ENCODE assay signal across 12 mouse cellular contexts in genomic region chr4:101875687-101876086, GRCm38 (mm10). TPM values are rescaled to one million over a fixed set of nuclear protein-coding genes. Genes with fewer than 3 reads are reported as not detected.
DNase-seq lines count a peak whose midpoint lies in the region; ATAC-seq and TF ChIP-seq lines count a peak whose summit lies in the region.
"Not testable (repeated sequence)": the region's sequence is repeated elsewhere in the genome, so short reads cannot be mapped to it uniquely, and the experiment has no call there.
"Had no signal": no experiment of that assay in that cellular context is flagged by ENCODE, and none has a peak within 500 bp of the region (broad histone marks: within the 10 kb centered on the region; RNA-seq: fewer than 3 reads in every experiment).

No protein-coding gene starts in this region.

- not testable (repeated sequence) for H3K27me3 ChIP-seq in kidney, adult 2 months (replicated peaks; ENCODE audit: control insufficient read depth, insufficient read depth, low read length); kidney, embryonic 14.5 days (ENCODE audit: control insufficient read depth, insufficient read depth, low read length); kidney, embryonic 15.5 days; kidney, embryonic 16.5 days (ENCODE audit: insufficient read depth, low read length)

- not testable (repeated sequence) for TF ChIP-seq CTCF in kidney, adult 2 months (conservative IDR thresholded peaks at IDR 0.05; ENCODE audit: insufficient read depth, insufficient read length, low read depth, low read length)

- H3K27ac ChIP-seq in kidney, adult 2 months (ENCODE audit: insufficient read depth, low read depth, low read length); kidney, embryonic 14.5 days (ENCODE audit: low read depth, low read length); kidney, embryonic 15.5 days; kidney, embryonic 16.5 days (ENCODE audit: low read length): not testable (repeated sequence)

- H3K4me3 ChIP-seq in kidney, adult 2 months (ENCODE audit: insufficient read depth, low read depth, low read length); kidney, embryonic 14.5 days (ENCODE audit: low read length); kidney, embryonic 15.5 days (replicated peaks); kidney, embryonic 16.5 days (ENCODE audit: low read length): not testable (repeated sequence)

- H3K36me3 ChIP-seq in kidney, adult 2 months (ENCODE audit: control insufficient read depth, insufficient read depth, low read length); kidney, embryonic 14.5 days (ENCODE audit: control insufficient read depth, insufficient read depth, low read length); kidney, embryonic 15.5 days; kidney, embryonic 16.5 days (ENCODE audit: insufficient read depth, low read length): not testable (repeated sequence)

- H3K4me2 ChIP-seq in kidney, embryonic 14.5 days (replicated peaks; ENCODE audit: low read depth, low read length); kidney, embryonic 15.5 days; kidney, embryonic 16.5 days (replicated peaks; ENCODE audit: low read depth, low read length): not testable (repeated sequence)

- H3K9me3 ChIP-seq in kidney, embryonic 14.5 days (ENCODE audit: control insufficient read depth, low read length); kidney, embryonic 15.5 days (replicated peaks); kidney, embryonic 16.5 days (ENCODE audit: low read length): not testable (repeated sequence)

- DNase-seq in kidney, adult 2 months, result peak; percentile 12
- peak; percentile 6 for DNase-seq in kidney, adult 9 months

- H3K9ac ChIP-seq in kidney, embryonic 14.5 days (ENCODE audit: low read depth, low read length); kidney, embryonic 15.5 days; kidney, embryonic 16.5 days (replicated peaks; ENCODE audit: low read length): not testable (repeated sequence)

- H3K4me1 ChIP-seq in kidney, adult 2 months (ENCODE audit: control insufficient read depth, insufficient read depth, low read length); kidney, embryonic 14.5 days (ENCODE audit: control insufficient read depth, insufficient read depth, low read length); kidney, embryonic 15.5 days; kidney, embryonic 16.5 days (ENCODE audit: insufficient read depth, low read length): not testable (repeated sequence)

- peak; percentile 77; the same call in 1 of the 2 replicates for ATAC-seq in kidney, embryonic 14.5 days (ENCODE audit: low FRiP score, low TSS enrichment)
- peak; percentile 58; the same call in 1 of the 2 replicates for ATAC-seq in kidney, embryonic 15.5 days (replicated peaks; ENCODE audit: low FRiP score)
- ATAC-seq in kidney, embryonic 16.5 days (ENCODE audit: low FRiP score, low TSS enrichment), result peak; percentile 61; the same call in 1 of the 2 replicates

- 37% methylated on average over 15 of the region's 15 CpGs for WGBS in kidney, adult 2 months
- WGBS in kidney, embryonic 14.5 days, result 55% methylated on average over 15 of the region's 15 CpGs
- 54% methylated on average over 15 of the region's 15 CpGs for WGBS in kidney, embryonic 15.5 days
- WGBS in kidney, embryonic 16.5 days, result 52% methylated on average over 15 of the region's 15 CpGs

- TF ChIP-seq POLR2A in kidney, adult 2 months (IDR thresholded peaks at IDR 0.05; ENCODE audit: low read depth, low read length), result not testable (repeated sequence)

RNA-seq across cellular contexts. Expression of gene C130073F10Rik, which starts 17.9 kb away (rescaled TPM):
- not detected in 2 replicates for polyA plus RNA-seq in kidney, adult 2 months (2012; rRNA removed)
- polyA plus RNA-seq in kidney, embryonic 14.5 days (2014; fragmentation: Nextera tagmentation; extraction: Ambion mirVana), result not detected in 2 replicates
- not detected in 2 replicates for polyA plus RNA-seq in kidney, embryonic 15.5 days (2015; fragmentation: Nextera tagmentation; extraction: Ambion mirVana)
- not detected in 2 replicates for polyA plus RNA-seq in kidney, embryonic 16.5 days (2015; fragmentation: Nextera tagmentation; extraction: Ambion mirVana)
- polyA plus RNA-seq: activated CD4-positive, CD25-positive, alpha-beta regulatory T cell, adult 4 months; adrenal gland, adult 2 months; brain, embryonic 14.5 days; CD4-positive, CD25-positive, alpha-beta regulatory T cell, adult 4 months; G1E; Patski had no signal

RNA-seq across cellular contexts. Expression of gene B020004J07Rik, which starts 31.9 kb away (rescaled TPM):
- not detected in 2 replicates for polyA plus RNA-seq in kidney, adult 2 months (2012; rRNA removed)
- not detected in 2 replicates for polyA plus RNA-seq in kidney, embryonic 14.5 days (2014; fragmentation: Nextera tagmentation; extraction: Ambion mirVana)
- not detected in 2 replicates for polyA plus RNA-seq in kidney, embryonic 15.5 days (2015; fragmentation: Nextera tagmentation; extraction: Ambion mirVana)
- polyA plus RNA-seq in kidney, embryonic 16.5 days (2015; fragmentation: Nextera tagmentation; extraction: Ambion mirVana), result not detected in 2 replicates
- polyA plus RNA-seq: activated CD4-positive, CD25-positive, alpha-beta regulatory T cell, adult 4 months; adrenal gland, adult 2 months; brain, embryonic 14.5 days; C2C12; CD4-positive, CD25-positive, alpha-beta regulatory T cell, adult 4 months; G1E; Patski had no signal

RNA-seq across cellular contexts. Expression of gene Gm12800, which starts 33.2 kb away (rescaled TPM):
- not detected in 2 replicates for polyA plus RNA-seq in kidney, adult 2 months (2012; rRNA removed)
- polyA plus RNA-seq in kidney, embryonic 14.5 days (2014; fragmentation: Nextera tagmentation; extraction: Ambion mirVana), result not detected in 2 replicates
- not detected in 2 replicates for polyA plus RNA-seq in kidney, embryonic 15.5 days (2015; fragmentation: Nextera tagmentation; extraction: Ambion mirVana)
- not detected in 2 replicates for polyA plus RNA-seq in kidney, embryonic 16.5 days (2015; fragmentation: Nextera tagmentation; extraction: Ambion mirVana)
- polyA plus RNA-seq: activated CD4-positive, CD25-positive, alpha-beta regulatory T cell, adult 4 months; adrenal gland, adult 2 months; brain, embryonic 14.5 days; CD4-positive, CD25-positive, alpha-beta regulatory T cell, adult 4 months; G1E; Patski had no signal
